Mouse (Mus musculus) bone marrow macrophage, adult 2 months (primary cell): ENCODE data around the gene Bmpr1b. TPM values are rescaled to one million over a fixed set of nuclear protein-coding genes. Genes with fewer than 3 reads are reported as not detected.

Experiments
- H3K27ac ChIP-seq: 2 replicates; pipeline ENCODE4 v1.5.1; 2012; ENCODE audit warnings: low read depth, low read length; ENCODE audit not compliant: insufficient read depth
- H3K4me1 ChIP-seq: 2 replicates; pipeline ENCODE4 v1.6.1; 2012; ENCODE audit warnings: low read length; ENCODE audit not compliant: control insufficient read depth, insufficient read depth
- H3K4me3 ChIP-seq: 2 replicates; pipeline ENCODE4 v1.5.1; 2012; ENCODE audit warnings: mild to moderate bottlenecking, low read length, moderate library complexity; ENCODE audit not compliant: insufficient read depth
- CTCF ChIP-seq: IDR thresholded peaks from 2 replicates; pipeline ENCODE4 v1.5.1; 2012; ENCODE audit warnings: low read depth, mild to moderate bottlenecking, low read length, moderate library complexity
- POLR2A ChIP-seq: IDR thresholded peaks from 2 replicates; pipeline ENCODE4 v1.6.1; 2012; ENCODE audit warnings: mild to moderate bottlenecking, low read depth, low read length, borderline replicate concordance
- polyA plus RNA-seq: library from polyadenylated mRNA; stranded (reverse); fragments of >200 nt; gene quantifications from 2 replicates; pipeline ENCODE4 v1.2.4, GENCODE M21; 2012; ENCODE audit not compliant: missing spikeins, insufficient read depth, insufficient read length

The Bmpr1b gene
- polyA plus RNA-seq, 1 experiment = not detected

DNA sequence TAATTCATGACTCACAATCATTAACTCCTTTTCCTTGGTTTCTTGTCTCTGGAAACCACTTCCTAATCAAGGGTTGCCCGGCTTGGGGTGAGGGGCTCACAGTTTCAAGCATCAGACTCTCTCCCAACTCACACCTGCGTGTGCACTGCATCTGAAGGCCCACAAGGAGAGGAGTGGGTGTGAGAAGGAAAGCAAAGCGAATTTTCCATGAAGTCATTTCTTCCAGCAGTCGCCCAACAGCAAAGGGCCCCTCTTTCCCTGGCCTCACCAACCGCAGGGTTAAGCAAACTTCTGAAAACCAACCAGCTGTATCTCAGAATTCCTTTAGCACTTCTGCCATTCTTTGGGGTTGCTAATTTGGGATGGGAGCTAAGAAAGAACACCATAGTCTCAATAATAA, 46.8 kb downstream of the Bmpr1b start:
- Histone ChIP-seq H3K4me3 (no peak overlapping the region), H3K4me1 (no peaks in the 10 kb centered on the region), H3K27ac (no peak overlapping the region)
- TF ChIP-seq CTCF (no peak), POLR2A (no peak)

DNA sequence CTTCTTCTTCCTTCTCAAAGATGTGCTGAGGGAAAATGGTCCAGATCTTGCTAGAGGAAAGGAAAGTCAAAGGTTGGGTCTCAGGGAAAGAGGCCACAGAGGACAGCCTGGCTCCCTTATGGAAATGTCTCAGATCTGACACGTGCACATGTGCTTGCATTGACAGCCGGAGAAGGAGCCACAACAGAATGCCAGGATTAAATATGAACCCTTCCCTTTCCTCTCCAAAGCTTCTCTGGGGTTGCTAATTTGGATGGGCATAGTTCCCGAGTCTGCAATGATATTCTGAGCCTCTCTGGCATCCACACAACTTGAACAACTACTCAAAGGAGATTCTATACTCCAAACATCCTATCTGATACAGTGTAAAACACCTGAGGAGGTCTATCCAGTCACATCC, 48.4 kb downstream of the Bmpr1b start:
- Histone ChIP-seq H3K4me3 (no peak overlapping the region), H3K4me1 (no peaks in the 10 kb centered on the region), H3K27ac (no peak overlapping the region)
- TF ChIP-seq POLR2A (no peak), CTCF (no peak)

DNA sequence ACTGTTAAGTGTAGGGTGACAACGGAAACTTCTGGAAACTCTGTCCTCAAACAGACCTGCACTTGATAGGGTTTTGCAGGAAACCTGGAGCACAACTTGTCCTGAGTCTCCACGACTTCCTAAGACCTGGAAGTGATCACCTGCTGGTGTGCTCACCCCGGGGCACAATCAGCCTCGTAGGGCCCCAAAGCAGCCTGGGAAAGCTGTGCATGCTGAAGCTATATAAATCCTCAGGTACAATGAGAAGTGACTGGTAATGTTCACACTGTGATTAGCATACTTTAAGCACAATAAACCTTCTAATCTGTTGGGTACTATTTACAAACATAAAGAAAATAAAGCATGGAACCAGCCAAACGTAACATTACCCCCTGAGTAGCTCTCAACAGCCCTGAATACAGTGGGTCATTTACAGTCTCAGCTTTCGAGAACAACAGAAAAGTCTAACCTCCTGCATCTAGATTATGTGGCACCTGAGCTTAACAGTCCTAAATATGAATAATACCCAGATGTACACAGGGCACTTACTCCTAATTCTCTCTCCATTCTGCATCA, 54.4 kb downstream of the Bmpr1b start:
- no peak overlapping the region for H3K27ac ChIP-seq
- no peaks in the 10 kb centered on the region for H3K4me1 ChIP-seq
- no peak overlapping the region for H3K4me3 ChIP-seq
- TF ChIP-seq CTCF (no peak), POLR2A (no peak)

DNA sequence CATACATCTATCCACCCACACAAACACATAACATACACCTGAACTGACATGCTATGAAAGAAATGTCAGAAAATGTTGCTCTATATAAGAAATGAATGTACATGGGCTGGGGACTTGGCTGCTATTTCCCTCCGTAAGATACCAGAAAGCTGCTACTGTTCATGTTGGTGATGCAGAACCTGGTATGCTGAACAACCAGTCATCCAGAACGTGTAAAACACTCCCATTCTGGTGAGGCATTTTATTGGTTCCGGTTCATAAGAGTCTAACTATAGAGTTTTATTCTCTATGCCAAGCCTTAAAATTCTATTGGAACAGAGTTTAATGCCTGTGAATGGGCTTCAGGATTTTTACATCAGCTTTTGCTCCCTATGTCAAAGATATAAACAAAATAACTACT, 55.0 kb downstream of the Bmpr1b start:
- Histone ChIP-seq H3K27ac (no peak overlapping the region), H3K4me3 (no peak overlapping the region), H3K4me1 (no peaks in the 10 kb centered on the region)
- TF ChIP-seq POLR2A (no peak), CTCF (no peak)

DNA sequence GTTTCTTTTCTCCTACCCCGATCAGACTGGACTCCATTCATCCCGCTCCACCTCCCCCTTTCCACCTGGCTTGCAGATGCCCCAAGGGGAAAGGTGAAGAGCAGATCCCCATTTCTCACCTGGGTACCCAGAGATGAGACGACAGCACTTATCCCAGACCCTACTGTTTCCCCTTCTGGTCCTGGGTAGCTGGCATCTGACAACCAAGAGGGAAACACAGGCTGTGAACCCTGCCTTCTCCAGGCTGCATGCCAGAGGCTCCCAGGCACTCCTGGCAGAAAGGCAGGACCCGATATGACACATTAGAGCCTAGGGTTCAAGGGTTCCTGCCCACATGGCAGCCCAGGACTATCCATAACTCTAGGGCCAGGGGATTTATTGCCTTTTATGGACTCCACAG, 56.0 kb downstream of the Bmpr1b start:
- Histone ChIP-seq H3K27ac (no peak overlapping the region), H3K4me1 (no peaks in the 10 kb centered on the region), H3K4me3 (no peak overlapping the region)
- TF ChIP-seq POLR2A = no peak
- no peak for TF ChIP-seq CTCF

DNA sequence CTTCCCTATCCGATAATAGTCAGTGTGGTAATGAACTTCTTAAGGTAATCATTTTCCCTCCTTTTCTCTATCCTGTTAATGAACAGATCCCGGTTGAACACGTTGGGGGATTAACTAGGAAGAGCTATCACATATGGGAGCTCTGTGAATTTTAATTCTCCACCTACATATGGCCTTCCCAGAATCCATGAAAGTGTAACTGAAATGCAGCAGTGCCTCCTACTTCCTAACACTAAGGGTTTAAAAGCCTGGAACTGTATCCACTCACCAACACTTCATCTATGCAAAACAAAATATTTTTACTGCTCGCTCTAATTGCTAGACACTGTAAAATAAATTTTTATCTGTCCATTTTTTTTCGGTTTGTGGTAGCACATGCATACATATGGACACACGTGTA, 63.0 kb downstream of the Bmpr1b start:
- no peak overlapping the region for H3K4me3 ChIP-seq
- no peaks in the 10 kb centered on the region for H3K4me1 ChIP-seq
- no peak overlapping the region for H3K27ac ChIP-seq
- TF ChIP-seq POLR2A (no peak), CTCF (no peak)

DNA sequence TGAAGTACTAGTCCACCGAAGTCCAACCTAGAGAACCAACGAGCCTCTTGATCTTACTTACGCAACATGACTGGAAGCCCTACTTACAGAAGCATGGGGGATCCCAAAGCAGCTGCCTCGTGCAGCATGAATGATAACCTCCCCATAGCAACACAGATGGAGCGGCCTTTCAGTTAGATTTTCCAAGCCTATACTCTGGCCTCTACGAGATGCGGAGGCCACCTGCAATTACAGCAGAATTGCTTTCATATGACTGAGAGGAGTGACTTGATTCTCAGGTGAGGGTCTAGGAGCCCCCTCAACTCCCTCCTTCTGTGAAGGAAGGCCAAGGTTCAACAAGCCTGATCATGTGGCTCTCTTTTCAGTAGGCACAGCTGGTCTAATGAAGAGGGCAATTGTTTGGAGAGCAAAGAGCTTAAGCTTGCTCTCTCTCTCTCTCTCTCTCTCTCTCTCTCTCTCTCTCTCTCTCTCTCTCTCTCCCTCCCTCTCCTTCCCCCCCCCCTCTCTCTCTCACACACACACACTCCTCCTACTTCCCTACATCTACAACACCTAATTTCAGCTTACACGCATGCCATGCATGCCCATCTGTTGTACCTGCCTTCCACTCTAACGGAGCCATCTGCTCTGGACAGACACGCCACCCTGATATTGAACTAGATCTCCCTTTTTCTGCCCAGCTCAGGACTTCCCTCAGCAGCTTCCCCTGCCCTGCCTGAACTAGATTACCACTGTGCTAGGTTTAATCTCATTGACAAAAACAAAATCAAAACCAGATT, 65.0 kb downstream of the Bmpr1b start:
- Histone ChIP-seq H3K27ac (no peak overlapping the region), H3K4me3 (no peak overlapping the region), H3K4me1 (no peaks in the 10 kb centered on the region)
- TF ChIP-seq CTCF (no peak), POLR2A (no peak)

DNA sequence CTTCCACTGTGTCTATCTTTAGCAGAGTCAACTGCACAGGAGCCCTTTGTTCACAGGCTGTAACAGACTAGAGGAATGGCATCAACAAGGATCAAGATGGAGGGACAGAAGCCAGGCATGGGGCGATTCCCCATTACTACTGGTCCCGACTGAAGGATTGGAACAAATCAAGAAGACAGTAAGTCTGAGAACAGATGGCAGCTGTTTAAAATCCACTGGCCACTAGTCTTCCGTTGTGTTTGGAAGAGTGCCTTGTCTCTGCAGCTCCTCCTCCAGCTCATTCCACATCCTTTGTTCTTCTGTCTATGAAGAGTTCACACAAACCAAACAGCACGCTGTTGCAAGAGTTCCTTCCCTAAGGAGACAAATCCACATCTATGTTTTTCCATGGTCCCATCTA, 65.6 kb downstream of the Bmpr1b start:
- TF ChIP-seq CTCF (no peak), POLR2A (no peak)

DNA sequence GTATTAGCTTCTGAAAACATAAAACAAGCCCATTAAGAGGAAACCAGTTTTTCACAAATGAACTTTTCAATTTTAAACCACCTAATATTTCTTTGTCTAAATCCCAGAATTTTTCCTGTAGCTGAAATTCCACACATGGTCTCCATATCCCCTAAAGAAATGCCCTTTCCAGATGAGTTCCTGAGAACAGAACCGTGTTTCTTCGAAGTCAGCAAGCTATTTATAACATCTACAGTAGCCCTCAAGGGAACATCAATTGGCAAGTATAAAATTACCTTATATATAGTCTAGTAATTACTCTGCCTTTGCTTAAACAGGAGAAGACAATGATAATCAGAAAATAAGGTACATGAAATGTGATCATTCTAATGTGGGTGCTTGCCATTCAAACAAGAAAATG, 70.1 kb downstream of the Bmpr1b start:
- TF ChIP-seq CTCF = no peak
- TF ChIP-seq POLR2A = no peak
- Histone ChIP-seq H3K4me3 (no peak overlapping the region), H3K27ac (no peak overlapping the region), H3K4me1 (no peaks in the 10 kb centered on the region)

More for the DNA sequence above, 65.6 kb downstream of the Bmpr1b start:
- no peak overlapping the region for H3K27ac ChIP-seq
- H3K4me1 ChIP-seq = no peaks in the 10 kb centered on the region
- H3K4me3 ChIP-seq = no peak overlapping the region

DNA sequence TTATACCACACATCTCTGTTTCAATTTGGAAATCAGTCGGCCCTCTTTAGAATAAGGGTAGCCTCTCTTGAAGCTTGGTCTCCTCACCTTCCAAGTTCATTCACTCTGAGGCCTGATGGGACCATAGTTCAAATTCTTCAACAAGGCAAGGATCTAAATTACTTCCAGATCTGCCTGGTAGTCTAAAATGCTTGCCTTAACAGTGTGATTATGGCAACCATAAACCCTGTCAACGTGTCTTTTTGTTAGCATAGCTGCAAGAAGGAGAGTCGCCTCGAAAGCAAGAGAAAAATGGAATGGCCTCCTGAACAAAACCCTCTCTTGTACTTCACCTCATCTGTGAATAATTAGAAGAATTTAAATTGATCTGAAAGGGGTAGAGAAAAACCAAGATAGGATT, 75.2 kb downstream of the Bmpr1b start:
- Histone ChIP-seq H3K4me1 (no peaks in the 10 kb centered on the region), H3K27ac (no peak overlapping the region), H3K4me3 (no peak overlapping the region)
- TF ChIP-seq CTCF (no peak), POLR2A (no peak)
